Mouse (Mus musculus): ENCODE data around the gene Zfp740. TPM values are rescaled to one million over a fixed set of nuclear protein-coding genes. Genes with fewer than 3 reads are reported as not detected.

Gene Zfp740
- total and polyA plus RNA-seq, 3 experiments, result 32.1 to 46.1 (median 37.4) TPM

DNA sequence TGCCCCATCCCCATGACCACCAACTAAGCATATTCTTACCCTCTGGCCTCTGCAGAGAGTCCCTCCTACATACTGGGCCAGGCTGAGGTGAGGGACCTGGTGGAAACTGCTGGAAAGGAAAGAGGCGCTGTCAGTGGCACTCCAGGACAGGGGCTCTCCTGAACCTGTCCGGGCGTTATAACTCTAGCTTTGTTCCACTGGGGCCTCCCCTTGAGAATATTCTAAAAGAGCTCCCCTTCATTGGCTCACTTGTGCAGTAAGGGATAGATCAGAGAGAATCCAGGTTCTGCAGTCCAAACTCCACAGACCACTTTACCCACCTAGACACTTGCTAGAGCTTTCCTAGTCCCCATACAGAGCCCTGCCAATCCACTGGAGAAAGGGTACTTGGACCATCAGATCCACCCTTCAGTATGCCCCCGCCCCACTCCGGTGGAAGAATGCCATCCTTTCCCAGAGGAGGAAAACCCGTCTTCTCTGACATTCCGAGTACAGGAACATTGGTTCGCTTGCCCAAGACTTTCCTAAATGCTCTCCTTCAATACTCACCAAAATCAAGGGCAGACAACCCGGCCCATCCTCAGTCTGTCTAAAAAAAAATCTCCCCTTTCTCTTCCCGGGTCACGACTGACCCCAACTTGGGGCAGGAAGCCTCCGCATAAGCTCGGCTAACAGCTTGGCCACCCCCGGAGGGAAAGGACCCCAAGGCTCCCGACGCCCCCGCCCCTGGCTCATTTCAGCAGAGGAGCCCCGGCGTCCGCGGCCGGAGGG is 53.6 kb downstream of the Zfp740 start:
- in situ Hi-C loops (cut with MboI; ENCODE audit: low pct_ligation_motif_present, low pct_unique_long_range_greater_than_20kb, low sequenced_read_pairs) (no loop called here), dilution Hi-C loops (cut with MboI; ENCODE audit: extremely low pct_ligation_motif_present, extremely low pct_unique_long_range_greater_than_20kb, low sequenced_read_pairs) (no loop called here)
- H3K27ac ChIP-seq (ENCODE audit: insufficient read depth, low read depth), result no peak overlapping the region
- peaks cover 9 to 24% of the 10 kb centered on the region in 2 experiments for H3K4me1 ChIP-seq (ENCODE audit: control insufficient read depth in 1 of 2, insufficient read depth in 2 of 2)
- peaks cover 83% of the 10 kb centered on the region for H3K27me3 ChIP-seq (replicated peaks)
- H3K4me3 ChIP-seq (replicated peaks in 1 of 3; ENCODE audit: low read depth in 2 of 3, low read length in 2 of 3, poor library complexity in 1 of 3), result peak overlapping the region in 2 of 3 experiments; percentile 50 to 51
- H3K36me3 ChIP-seq (replicated peaks in 1 of 2; ENCODE audit: control insufficient read depth in 1 of 2, insufficient read depth in 1 of 2, low read length in 1 of 2), result no peaks in the 10 kb centered on the region
- H3K9me3 ChIP-seq (replicated peaks; ENCODE audit: low read length), result no peaks in the 10 kb centered on the region
- H3K4me2 ChIP-seq (ENCODE audit: insufficient read depth, low read depth, poor library complexity, severe bottlenecking), result peak overlapping the region; percentile 87
- TF ChIP-seq CHD2 (IDR thresholded peaks at IDR 0.05; ENCODE audit: low read length) (no peak), MEF2A (IDR thresholded peaks at IDR 0.05; ENCODE audit: borderline replicate concordance, low read depth, low read length) (no peak), EP300 (IDR thresholded peaks at IDR 0.05; ENCODE audit: low read length) (no peak), UBTF (IDR thresholded peaks at IDR 0.05; ENCODE audit: low read depth, low read length) (0 out of 2 replicates have a peak, but pooled peaks have one; percentile 74), CHD1 (IDR thresholded peaks at IDR 0.05; ENCODE audit: low read depth, low read length) (no peak), MAFK (IDR thresholded peaks at IDR 0.05; ENCODE audit: insufficient replicate concordance, low read length) (no peak)
- no peaks in the 10 kb centered on the region for H3K79me2 ChIP-seq (replicated peaks; ENCODE audit: control insufficient read depth, extremely low read depth, insufficient read depth, poor library complexity, severe bottlenecking)
- DNase-seq (ENCODE audit: extremely low read depth), result no peak
- peak overlapping the region; percentile 45 for H3K9ac ChIP-seq (ENCODE audit: insufficient read depth, low read depth)

DNA sequence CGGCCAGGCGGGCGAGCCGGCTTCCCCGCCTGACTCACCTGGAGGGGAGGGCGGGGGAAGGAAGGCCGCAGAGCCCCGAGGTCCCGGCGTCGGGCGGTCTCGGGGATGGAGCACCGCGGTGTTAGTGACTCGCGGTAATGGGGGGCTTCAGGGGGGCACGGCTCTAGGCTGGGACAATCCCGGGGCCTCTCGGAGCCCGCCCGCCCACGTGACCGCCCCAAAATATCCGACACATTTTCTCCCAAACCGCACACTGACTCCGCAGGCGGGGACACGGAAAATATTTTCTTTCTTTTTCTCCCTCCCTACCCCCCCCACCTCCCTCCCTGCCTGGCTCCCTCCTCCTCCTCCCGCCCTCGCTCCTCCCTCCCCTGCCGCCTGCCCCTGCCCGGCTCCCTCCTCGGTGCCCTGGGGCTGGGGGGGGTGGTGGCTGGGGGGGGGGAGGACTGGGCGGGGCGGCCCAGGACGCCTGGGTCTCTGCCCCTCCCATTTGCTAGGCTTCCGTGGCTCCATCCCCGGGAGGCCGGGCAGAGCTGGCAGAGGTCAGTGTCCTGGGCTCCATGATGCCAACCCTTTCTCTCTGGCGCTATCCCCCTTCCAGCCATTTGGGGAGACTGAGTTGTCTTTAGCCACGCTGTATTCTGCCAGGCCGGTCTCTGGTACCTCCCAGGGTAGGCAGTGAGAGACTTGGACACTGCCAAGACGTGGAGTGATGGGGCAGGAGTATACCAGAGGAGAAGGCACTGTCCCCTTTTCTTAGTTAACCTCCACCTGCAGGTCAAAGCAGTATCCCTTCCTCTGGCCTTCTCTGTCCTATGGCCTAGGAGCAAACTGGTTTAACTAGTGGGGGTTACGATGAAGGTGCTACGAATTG is 54.4 kb downstream of the Zfp740 start, which contains the start of gene Rarg:
Gene Rarg, minus strand, starts transcription at position 316 of the 874 bp plus-strand sequence.
- dilution Hi-C loops (cut with MboI; ENCODE audit: extremely low pct_ligation_motif_present, extremely low pct_unique_long_range_greater_than_20kb, low sequenced_read_pairs), result no loop called here
- Histone ChIP-seq H3K27ac (ENCODE audit: insufficient read depth, low read depth) (no peak within 1 kb of the TSS), H3K4me2 (ENCODE audit: insufficient read depth, low read depth, poor library complexity, severe bottlenecking) (peak within 1 kb of the TSS; percentile 87), H3K9me3 (replicated peaks; ENCODE audit: low read length) (no peaks in the 10 kb centered on the region), H3K36me3 (replicated peaks in 1 of 2; ENCODE audit: control insufficient read depth in 1 of 2, insufficient read depth in 1 of 2, low read length in 1 of 2) (no peaks in the 10 kb centered on the region), H3K9ac (ENCODE audit: insufficient read depth, low read depth) (peak within 1 kb of the TSS; percentile 45), H3K4me1 (ENCODE audit: control insufficient read depth in 1 of 2, insufficient read depth in 2 of 2) (peaks cover 9 to 29% of the 10 kb centered on the region in 2 experiments), H3K79me2 (replicated peaks; ENCODE audit: control insufficient read depth, extremely low read depth, insufficient read depth, poor library complexity, severe bottlenecking) (no peaks in the 10 kb centered on the region), H3K27me3 (replicated peaks) (peaks cover 83% of the 10 kb centered on the region), H3K4me3 (replicated peaks in 1 of 3; ENCODE audit: low read depth in 2 of 3, low read length in 2 of 3, poor library complexity in 1 of 3) (peak within 1 kb of the TSS in 2 of 3 experiments; percentile 50 to 51)
- in situ Hi-C loops (cut with MboI; ENCODE audit: low pct_ligation_motif_present, low pct_unique_long_range_greater_than_20kb, low sequenced_read_pairs), result no loop called here
- TF ChIP-seq MXI1 (IDR thresholded peaks at IDR 0.05; ENCODE audit: low read depth, low read length) (peak; percentile 50; the same call in 1 of the 2 replicates), BHLHE40 (IDR thresholded peaks at IDR 0.05; ENCODE audit: low read depth, low read length) (peak; percentile 32; the same call in 1 of the 2 replicates), USF1 (IDR thresholded peaks at IDR 0.05; ENCODE audit: low read depth, low read length) (peak; percentile 71), ZNF384 (IDR thresholded peaks at IDR 0.05; ENCODE audit: low read depth, low read length) (no peak), MAZ (IDR thresholded peaks at IDR 0.05; ENCODE audit: low read depth, low read length) (peak; percentile 23; the same call in 1 of the 2 replicates)
- DNase-seq (ENCODE audit: extremely low read depth), result no peak

Measured in CH12.LX (cell line).